Mouse (Mus musculus) limb, embryonic 15.5 days (tissue): ENCODE data around the gene Errfi1. TPM values are rescaled to one million over a fixed set of nuclear protein-coding genes. Genes with fewer than 3 reads are reported as not detected.

Experiments used
- ATAC-seq: fragments of 200-750 bp; cut with Nextera tagmentation; 2 replicates; pipeline ENCODE4 v1.8.0; 2017; ENCODE audit warnings: low read depth, moderate TSS enrichment; ENCODE audit not compliant: insufficient number of reproducible peaks, low FRiP score, low TSS enrichment
- H3K27ac ChIP-seq: fragments of 300-500 bp; sonication (generic); 2 replicates; pipeline ENCODE4 v1.5.1; 2015; ENCODE audit warnings: moderate library complexity, mild to moderate bottlenecking, inconsistent platforms
- H3K27me3 ChIP-seq: fragments of 300-500 bp; sonication (generic); 2 replicates; pipeline ENCODE4 v1.6.1; 2015; ENCODE audit warnings: inconsistent platforms
- H3K36me3 ChIP-seq: fragments of 300-500 bp; sonication (generic); 2 replicates; pipeline ENCODE4 v1.6.1; 2015; ENCODE audit warnings: inconsistent platforms
- H3K4me1 ChIP-seq: fragments of 300-500 bp; sonication (generic); 2 replicates; pipeline ENCODE4 v1.6.1; 2015; ENCODE audit warnings: inconsistent platforms
- H3K4me2 ChIP-seq: fragments of 300-500 bp; sonication (generic); 2 replicates; pipeline ENCODE4 v1.6.1; 2015; ENCODE audit warnings: mild to moderate bottlenecking, inconsistent platforms
- H3K4me3 ChIP-seq: fragments of 300-500 bp; sonication (generic); 2 replicates; pipeline ENCODE4 v1.5.1; 2015; ENCODE audit warnings: mild to moderate bottlenecking, inconsistent platforms
- H3K9ac ChIP-seq: fragments of 300-500 bp; sonication (generic); 2 replicates; pipeline ENCODE4 v1.6.1; 2015; ENCODE audit warnings: inconsistent platforms
- H3K9me3 ChIP-seq: fragments of 300-500 bp; sonication (generic); 2 replicates; pipeline ENCODE4 v1.6.1; 2016; ENCODE audit warnings: inconsistent platforms
- WGBS: fragments of 180-500 bp; shearing (Covaris S2); methylation state at CpG from one replicate; pipeline ENCODE4 v1.1.7; 2015; 5-methylcytosine and 5-hydroxymethylcytosine counted together
- polyA plus RNA-seq: library from polyadenylated mRNA; unstranded; fragments of >200 nt; fragmentation: Nextera tagmentation; extraction: Ambion mirVana; gene quantifications from 2 replicates; pipeline ENCODE4 v1.2.1, GENCODE M21; 2015

Errfi1 gene
- polyA plus RNA-seq, 1 experiment from 2014 or later, result 29.4 TPM

- H3K9ac ChIP-seq, result no peak overlapping the region
These were observed 3.8 kb upstream of the Errfi1 start for GRCm38 (mm10) chr4:150849964-150850363.

GRCm38 (mm10) chr4:150850893-150851292 is 2.8 kb upstream of the Errfi1 start:
- Histone ChIP-seq H3K9ac (no peak overlapping the region), H3K4me2 (no peak overlapping the region), H3K27ac (no peak overlapping the region), H3K36me3 (no peaks in the 10 kb centered on the region), H3K4me1 (peaks cover 11% of the 10 kb centered on the region), H3K4me3 (no peak overlapping the region), H3K27me3 (no peaks in the 10 kb centered on the region), H3K9me3 (no peaks in the 10 kb centered on the region)
- no peak for ATAC-seq
- 87% methylated on average over 4 of the region's 4 CpGs for WGBS

More at GRCm38 (mm10) chr4:150849964-150850363, 3.8 kb upstream of the Errfi1 start:
- H3K36me3 ChIP-seq, result no peaks in the 10 kb centered on the region
- H3K4me1 ChIP-seq, result peaks cover 11% of the 10 kb centered on the region
- no peak overlapping the region for H3K4me3 ChIP-seq
- no peaks in the 10 kb centered on the region for H3K27me3 ChIP-seq
- no peak for ATAC-seq
- H3K27ac ChIP-seq, result no peak overlapping the region
- no peak overlapping the region for H3K4me2 ChIP-seq
- H3K9me3 ChIP-seq, result no peaks in the 10 kb centered on the region
- WGBS, result 45% methylated on average over 10 of the region's 10 CpGs

GRCm38 (mm10) chr4:150852045-150852444 is 1.7 kb upstream of the Errfi1 start:
- Histone ChIP-seq H3K4me3 (no peak overlapping the region), H3K27ac (no peak overlapping the region), H3K4me1 (peaks cover 17% of the 10 kb centered on the region), H3K4me2 (no peak overlapping the region), H3K36me3 (no peaks in the 10 kb centered on the region), H3K9ac (no peak overlapping the region), H3K9me3 (no peaks in the 10 kb centered on the region), H3K27me3 (no peaks in the 10 kb centered on the region)
- 61% methylated on average over 8 of the region's 8 CpGs for WGBS
- no peak for ATAC-seq

GRCm38 (mm10) chr4:150852479-150852878 is 1.2 kb upstream of the Errfi1 start:
- Histone ChIP-seq H3K4me3 (no peak overlapping the region), H3K27ac (no peak overlapping the region), H3K9ac (no peak overlapping the region), H3K4me1 (peaks cover 18% of the 10 kb centered on the region), H3K9me3 (no peaks in the 10 kb centered on the region), H3K36me3 (no peaks in the 10 kb centered on the region), H3K27me3 (no peaks in the 10 kb centered on the region), H3K4me2 (no peak overlapping the region)
- WGBS, result 73% methylated on average over 4 of the region's 4 CpGs
- ATAC-seq, result no peak

GRCm38 (mm10) chr4:150854839-150855246 is 1.1 kb downstream of the Errfi1 start:
- Histone ChIP-seq H3K9ac (peak overlapping the region; percentile 89), H3K4me2 (peak overlapping the region; percentile 77), H3K9me3 (no peaks in the 10 kb centered on the region), H3K4me1 (peaks cover 16% of the 10 kb centered on the region), H3K27me3 (no peaks in the 10 kb centered on the region), H3K27ac (peak overlapping the region; percentile 96), H3K4me3 (peak overlapping the region; percentile 71), H3K36me3 (no peaks in the 10 kb centered on the region)
- under 1% methylated on average over 47 of the region's 59 CpGs for WGBS
- peak; percentile 95 for ATAC-seq

- H3K9me3 ChIP-seq, result no peaks in the 10 kb centered on the region
- no peaks in the 10 kb centered on the region for H3K27me3 ChIP-seq
- no peak; the same call in 1 of the 2 replicates for ATAC-seq
- peak overlapping the region; percentile 96 for H3K27ac ChIP-seq
- H3K4me3 ChIP-seq, result peak overlapping the region; percentile 71
- peak overlapping the region; percentile 77 for H3K4me2 ChIP-seq
- under 1% methylated on average over 43 of the region's 43 CpGs for WGBS
- H3K36me3 ChIP-seq, result no peaks in the 10 kb centered on the region
- H3K9ac ChIP-seq, result peak overlapping the region; percentile 89
- H3K4me1 ChIP-seq, result peaks cover 16% of the 10 kb centered on the region
These were observed 1.6 kb downstream of the Errfi1 start for GRCm38 (mm10) chr4:150855346-150855745.

GRCm38 (mm10) chr4:150860526-150860925 is 6.8 kb downstream of the Errfi1 start:
- Histone ChIP-seq H3K4me1 (peaks cover 16% of the 10 kb centered on the region), H3K27me3 (no peaks in the 10 kb centered on the region), H3K9ac (no peak overlapping the region), H3K9me3 (no peaks in the 10 kb centered on the region), H3K36me3 (peaks cover 1% of the 10 kb centered on the region; the same call in 1 of the 2 replicates), H3K27ac (no peak overlapping the region), H3K4me3 (no peak overlapping the region), H3K4me2 (no peak overlapping the region)
- WGBS, result 66% methylated on average over 4 of the region's 4 CpGs
- no peak for ATAC-seq

- Histone ChIP-seq H3K4me1 (peaks cover 16% of the 10 kb centered on the region), H3K9me3 (no peaks in the 10 kb centered on the region), H3K27ac (no peak overlapping the region), H3K4me3 (no peak overlapping the region), H3K9ac (no peak overlapping the region), H3K27me3 (no peaks in the 10 kb centered on the region), H3K36me3 (peaks cover 7% of the 10 kb centered on the region; the same call in 1 of the 2 replicates), H3K4me2 (no peak overlapping the region)
- WGBS, result 75% methylated on average over 2 of the region's 2 CpGs
- ATAC-seq, result no peak
These were observed 7.4 kb downstream of the Errfi1 start for GRCm38 (mm10) chr4:150861161-150861560.

GRCm38 (mm10) chr4:150862626-150863375 is 9.1 kb downstream of the Errfi1 start:
- no peak overlapping the region for H3K4me3 ChIP-seq
- 51% methylated on average over 8 of the region's 8 CpGs for WGBS
- H3K27ac ChIP-seq, result no peak overlapping the region
- no peaks in the 10 kb centered on the region for H3K27me3 ChIP-seq
- peaks cover 9% of the 10 kb centered on the region; the same call in 1 of the 2 replicates for H3K4me1 ChIP-seq
- no peak overlapping the region for H3K4me2 ChIP-seq
- no peaks in the 10 kb centered on the region for H3K9me3 ChIP-seq
- H3K9ac ChIP-seq, result no peak overlapping the region
- peaks cover 23% of the 10 kb centered on the region for H3K36me3 ChIP-seq
- no peak for ATAC-seq

- peaks cover 21% of the 10 kb centered on the region for H3K4me1 ChIP-seq
- no peaks in the 10 kb centered on the region for H3K27me3 ChIP-seq
- H3K27ac ChIP-seq, result no peak overlapping the region
- no peak for ATAC-seq
- H3K9me3 ChIP-seq, result no peaks in the 10 kb centered on the region
- peaks cover 27% of the 10 kb centered on the region for H3K36me3 ChIP-seq
- H3K4me3 ChIP-seq, result no peak overlapping the region
- no peak overlapping the region for H3K9ac ChIP-seq
- H3K4me2 ChIP-seq, result no peak overlapping the region
These were observed 11.7 kb downstream of the Errfi1 start for GRCm38 (mm10) chr4:150865371-150865770.

GRCm38 (mm10) chr4:150866069-150866468 is 12.3 kb downstream of the Errfi1 start:
- Histone ChIP-seq H3K9me3 (no peaks in the 10 kb centered on the region), H3K4me2 (no peak overlapping the region), H3K27me3 (no peaks in the 10 kb centered on the region), H3K27ac (no peak overlapping the region), H3K36me3 (peaks cover 27% of the 10 kb centered on the region), H3K9ac (no peak overlapping the region), H3K4me1 (peaks cover 25% of the 10 kb centered on the region), H3K4me3 (no peak overlapping the region)
- 86% methylated on average over 11 of the region's 11 CpGs for WGBS
- ATAC-seq, result no peak

- Histone ChIP-seq H3K27me3 (no peaks in the 10 kb centered on the region), H3K27ac (no peak overlapping the region), H3K9me3 (no peaks in the 10 kb centered on the region), H3K4me2 (no peak overlapping the region), H3K36me3 (peaks cover 27% of the 10 kb centered on the region), H3K4me1 (peaks cover 30% of the 10 kb centered on the region), H3K9ac (no peak overlapping the region), H3K4me3 (no peak overlapping the region)
- WGBS, result 93% methylated on average over 12 of the region's 12 CpGs
- no peak for ATAC-seq
These were observed 12.8 kb downstream of the Errfi1 start for GRCm38 (mm10) chr4:150866494-150866893.
